Mouse (Mus musculus) ES-E14 (cell line): Measurements from ENCODE around the gene Cdh10. TPM values are rescaled to one million over a fixed set of nuclear protein-coding genes. Genes with fewer than 3 reads are reported as not detected.

Experiments
- DNase-seq: peaks from one replicate; pipeline ENCODE4 v3.0.0-alpha.2; 2013; ENCODE audit warnings: low read depth, low spot score
- H3K27ac ChIP-seq: 2 replicates; pipeline ENCODE4 v1.5.1; 2012; ENCODE audit warnings: low read depth, mild to moderate bottlenecking, low read length, moderate library complexity, mixed read lengths; ENCODE audit not compliant: poor library complexity, insufficient read depth, severe bottlenecking
- H3K36me3 ChIP-seq: 2 replicates; pipeline ENCODE4 v1.6.1; 2012; ENCODE audit warnings: mild to moderate bottlenecking, low read length, moderate library complexity, mixed read lengths; ENCODE audit not compliant: control insufficient read depth, poor library complexity, insufficient read depth, severe bottlenecking
- H3K4me1 ChIP-seq, 2 experiments: fragments of 150-350 bp in 1 of 2; sonication (generic) in 1 of 2; 2 replicates each; pipeline ENCODE4 v1.6.1; 2012; ENCODE audit warnings: low read length in 2 of 2, mild to moderate bottlenecking in 1 of 2, mixed read lengths in 1 of 2; ENCODE audit not compliant: control insufficient read depth in 2 of 2, insufficient read depth in 2 of 2, poor library complexity in 1 of 2
- H3K4me3 ChIP-seq, 2 experiments: fragments of 150-350 bp in 1 of 2; sonication (generic) in 1 of 2; 2 replicates each; pipeline ENCODE4 v1.5.1; 2012; ENCODE audit warnings: low read length in 2 of 2, low read depth in 1 of 2, mild to moderate bottlenecking in 1 of 2, mixed read lengths in 1 of 2; ENCODE audit not compliant: insufficient read depth in 1 of 2, poor library complexity in 1 of 2, severe bottlenecking in 1 of 2
- H3K9ac ChIP-seq: 2 replicates; pipeline ENCODE4 v1.6.1; 2012; ENCODE audit warnings: low read depth, mild to moderate bottlenecking, low read length, mixed read lengths; ENCODE audit not compliant: poor library complexity, insufficient read depth, severe bottlenecking
- H3K9me3 ChIP-seq: fragments of 150-350 bp; sonication (generic); 2 replicates; pipeline ENCODE4 v1.6.1; 2012; ENCODE audit warnings: low read depth, mild to moderate bottlenecking, low read length; ENCODE audit not compliant: control insufficient read depth, insufficient read depth
- CHD2 ChIP-seq: IDR thresholded peaks from 2 replicates; pipeline ENCODE4 v1.6.1; 2014; ENCODE audit warnings: mild to moderate bottlenecking, low read depth, low read length, inconsistent platforms
- HCFC1 ChIP-seq: IDR thresholded peaks from 2 replicates; pipeline ENCODE4 v1.6.1; 2012; ENCODE audit warnings: low read length, inconsistent platforms, borderline replicate concordance; ENCODE audit not compliant: insufficient read depth
- MAFK ChIP-seq: IDR thresholded peaks from 2 replicates; pipeline ENCODE4 v1.6.1; 2014; ENCODE audit warnings: mild to moderate bottlenecking, low read depth, low read length, inconsistent platforms; ENCODE audit not compliant: insufficient read depth
- ZC3H11A ChIP-seq: IDR thresholded peaks from 2 replicates; pipeline ENCODE4 v1.6.1; 2012; ENCODE audit warnings: low read depth, mild to moderate bottlenecking, inconsistent platforms, low read length, borderline replicate concordance
- ZNF384 ChIP-seq: IDR thresholded peaks from 2 replicates; pipeline ENCODE4 v1.6.1; 2012; ENCODE audit warnings: low read depth, low read length, inconsistent platforms
- in situ Hi-C, 2 experiments: fragments of 600-800 bp; cut with MboI; formaldehyde crosslinking; loops; one replicate each; pipeline ENCODE4 v1.15.1; 2025; ENCODE audit warnings: low sequenced_read_pairs in 2 of 2, inconsistent platforms in 1 of 2; ENCODE audit not compliant: unreplicated experiment in 2 of 2
- total RNA-seq: library from RNA; depleted of rRNA; stranded (reverse); fragments of 300-350 nt; gene quantifications from 2 replicates; pipeline ENCODE4 v1.2.3, GENCODE M21; 2012

The Cdh10 gene
- total RNA-seq, 1 experiment: 1.6 TPM

DNA sequence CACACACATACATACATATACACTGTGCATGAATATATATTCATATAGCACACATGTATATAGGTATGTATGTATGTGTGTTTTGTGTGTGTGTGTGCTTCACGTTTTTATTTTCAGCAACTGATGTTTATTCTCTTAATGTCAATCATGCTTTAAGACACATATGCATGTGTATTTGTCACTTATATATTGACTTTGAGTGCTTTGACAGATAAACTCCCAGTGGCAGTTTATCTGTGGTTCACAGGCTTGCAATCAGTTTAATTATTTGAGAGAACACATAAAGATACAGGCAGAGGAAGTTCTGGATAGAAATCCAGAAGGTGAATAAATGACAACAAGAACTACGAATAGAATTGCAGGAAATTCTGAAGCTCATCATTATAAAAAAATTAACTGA, 67.9 kb downstream of the Cdh10 start:
- Histone ChIP-seq H3K36me3 (no peaks in the 10 kb centered on the region), H3K9ac (no peak overlapping the region), H3K9me3 (no peaks in the 10 kb centered on the region), H3K4me1 (no peaks in the 10 kb centered on the region), H3K4me3 (no peak overlapping the region), H3K27ac (no peak overlapping the region)
- no peak for DNase-seq
- no peak for TF ChIP-seq MAFK
- TF ChIP-seq ZNF384: no peak
- no peak for TF ChIP-seq HCFC1
- TF ChIP-seq CHD2: no peak
- no peak for TF ChIP-seq ZC3H11A
- in situ Hi-C loops: no loop called here

GRCm38 (mm10) chr15:18888912-18889311, 70.2 kb downstream of the Cdh10 start:
- no peak for DNase-seq
- H3K4me1 ChIP-seq: no peaks in the 10 kb centered on the region
- H3K9me3 ChIP-seq: no peaks in the 10 kb centered on the region
- in situ Hi-C loops: no loop called here
- no peaks in the 10 kb centered on the region for H3K36me3 ChIP-seq
- no peak overlapping the region for H3K4me3 ChIP-seq
- TF ChIP-seq ZC3H11A (no peak), HCFC1 (no peak), MAFK (no peak), ZNF384 (no peak), CHD2 (no peak)
- no peak overlapping the region for H3K9ac ChIP-seq
- H3K27ac ChIP-seq: no peak overlapping the region

DNA sequence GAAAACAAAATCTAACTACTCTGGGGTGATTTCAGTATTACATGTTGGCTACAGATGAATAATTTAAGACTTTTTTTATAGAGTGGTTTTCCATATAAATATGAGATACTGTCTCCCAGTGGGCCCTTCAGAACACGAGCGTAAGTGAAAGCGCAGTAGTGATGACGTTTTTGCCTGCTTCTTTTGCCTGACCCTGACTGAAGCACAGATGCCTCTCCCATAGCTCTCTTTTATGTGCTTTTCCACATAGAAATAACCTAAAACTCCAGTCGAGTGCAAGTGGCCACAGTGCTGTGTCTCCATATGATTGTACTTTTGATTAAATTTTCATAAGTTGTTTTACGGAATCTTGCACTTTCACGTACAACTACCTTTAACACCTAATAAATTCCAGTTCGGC, 71.6 kb downstream of the Cdh10 start:
- no peak for DNase-seq
- Histone ChIP-seq H3K9me3 (no peaks in the 10 kb centered on the region), H3K27ac (no peak overlapping the region), H3K4me1 (no peaks in the 10 kb centered on the region), H3K9ac (no peak overlapping the region), H3K36me3 (no peaks in the 10 kb centered on the region), H3K4me3 (no peak overlapping the region)
- in situ Hi-C loops: no loop called here
- TF ChIP-seq CHD2 (no peak), ZNF384 (no peak), HCFC1 (no peak), ZC3H11A (no peak), MAFK (no peak)

GRCm38 (mm10) chr15:18900776-18901175, 82.0 kb downstream of the Cdh10 start:
- no peaks in the 10 kb centered on the region for H3K9me3 ChIP-seq
- TF ChIP-seq ZC3H11A (no peak), HCFC1 (no peak), ZNF384 (no peak)
- no peak overlapping the region for H3K9ac ChIP-seq
- DNase-seq: no peak
- H3K4me1 ChIP-seq: no peaks in the 10 kb centered on the region
- no peak overlapping the region for H3K27ac ChIP-seq
- H3K36me3 ChIP-seq: no peaks in the 10 kb centered on the region
- in situ Hi-C loops: no loop called here
- no peak overlapping the region for H3K4me3 ChIP-seq

DNA sequence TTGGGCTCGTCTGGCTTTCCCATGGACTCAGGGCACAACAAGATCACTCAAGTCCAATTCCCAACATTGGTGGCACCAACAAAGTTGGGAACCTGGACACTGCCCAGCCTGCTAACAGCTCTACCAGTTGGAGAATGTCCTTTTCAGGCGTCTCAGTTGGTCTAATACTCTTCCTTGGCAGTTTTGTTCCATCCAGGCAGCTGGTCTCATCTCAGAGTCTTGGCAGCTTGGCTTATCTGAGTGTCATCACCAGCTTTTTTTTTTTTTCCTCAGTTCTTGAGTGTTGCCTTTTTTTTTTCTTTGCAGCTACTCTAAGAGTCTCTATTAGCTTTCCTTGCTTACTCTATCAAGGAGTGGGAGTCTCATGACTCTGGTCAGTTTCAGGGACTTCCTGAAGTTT, 85.4 kb downstream of the Cdh10 start:
- no peaks in the 10 kb centered on the region for H3K9me3 ChIP-seq
- in situ Hi-C loops: no loop called here
- TF ChIP-seq HCFC1: no peak
- TF ChIP-seq CHD2: no peak
- no peak for TF ChIP-seq ZC3H11A
- no peak for TF ChIP-seq MAFK
- H3K27ac ChIP-seq: no peak overlapping the region
- H3K36me3 ChIP-seq: no peaks in the 10 kb centered on the region
- no peak for DNase-seq
- H3K9ac ChIP-seq: no peak overlapping the region
- H3K4me1 ChIP-seq: no peaks in the 10 kb centered on the region
- H3K4me3 ChIP-seq: no peak overlapping the region
